ENCODE assay signal across 9 mouse cellular contexts in the genomic region with DNA sequence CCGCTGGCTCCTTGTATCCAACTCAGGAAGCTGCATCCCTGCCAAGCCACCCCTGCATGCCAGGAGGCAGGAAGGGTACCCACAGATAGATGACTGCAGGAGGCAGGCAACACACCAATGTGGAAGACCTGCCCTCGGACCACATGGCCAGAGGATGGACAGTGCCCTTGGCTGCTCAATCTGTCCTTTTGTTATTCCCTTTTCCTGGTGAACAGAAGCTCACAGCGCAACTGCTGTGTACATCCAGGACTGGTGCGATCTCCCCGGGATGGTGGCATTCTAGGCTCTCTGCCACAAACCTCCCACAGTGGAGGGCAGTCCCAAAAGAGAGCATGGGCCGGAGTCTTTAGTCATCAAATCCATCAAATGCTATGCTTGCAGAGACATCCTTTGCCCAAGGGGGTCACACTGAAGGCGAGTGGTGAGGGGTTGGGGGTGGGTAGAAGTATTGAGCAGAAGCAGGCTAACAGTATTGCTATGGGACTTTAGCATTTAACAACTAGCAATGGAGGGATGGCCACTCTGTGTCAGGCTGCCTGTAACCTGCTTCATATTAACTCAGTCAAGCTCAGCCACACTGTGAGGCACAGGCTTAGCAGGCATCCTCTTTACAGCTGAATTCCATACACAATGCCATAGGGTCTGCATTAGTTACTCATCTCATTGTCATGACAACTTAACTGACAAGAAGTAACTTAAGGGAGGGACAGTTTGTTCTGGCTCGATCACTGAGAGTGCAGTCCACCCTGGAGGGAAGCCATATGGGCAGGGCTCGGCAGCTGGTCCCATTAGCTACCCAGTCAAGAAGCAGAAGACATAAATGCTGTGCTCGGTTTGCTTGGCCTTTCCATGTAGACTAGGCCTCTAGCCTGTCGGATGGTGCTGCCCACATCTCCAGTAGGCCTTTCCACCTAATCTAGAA.
DNase-seq lines count a peak whose midpoint lies in the region; TF ChIP-seq lines count a peak whose summit lies in the region.
"Had no signal": no experiment of that assay in that cellular context is flagged by ENCODE, and none has a peak within 500 bp of the region (broad histone marks: within the 10 kb centered on the region; RNA-seq: fewer than 3 reads in every experiment).

No protein-coding gene starts in this region.

- peak overlapping the region; percentile 82 for H3K27ac ChIP-seq in layer of hippocampus, adult 2 months
- H3K27ac ChIP-seq: limb, embryonic 13.5 days had no signal

- H3K4me3 ChIP-seq in layer of hippocampus, adult 2 months = no peak overlapping the region
- H3K4me3 ChIP-seq: limb, embryonic 13.5 days had no signal

- no peak for DNase-seq in layer of hippocampus, adult 2 months (ENCODE audit: low spot score in 2 of 2)
- DNase-seq in layer of hippocampus, adult 8-10 months (ENCODE audit: low spot score in 2 of 2) = no peak
- DNase-seq in right cerebral cortex, adult 18-20 months = peak; percentile 56
- no peak for DNase-seq in right cerebral cortex, postnatal 14 days
- DNase-seq in cerebellum, postnatal 14 days = peak; percentile 37 to 54
- DNase-seq in adrenal gland, postnatal 4 days (ENCODE audit: low spot score in 2 of 2) = no peak
- DNase-seq in adrenal gland, adult (ENCODE audit: inconsistent age in 2 of 2, low spot score in 1 of 2) = no peak
- DNase-seq: thymus, postnatal 36 days had no signal

- TF ChIP-seq CTCF in layer of hippocampus, adult 2 months (conservative IDR thresholded peaks at IDR 0.05) = no peak

Comparison
In these comparisons a context has a peak if more than half of its experiments do, and no peak if none do; other contexts are left out.
1. DNase-seq: peak in right cerebral cortex, adult 18-20 months (single experiment) and cerebellum, postnatal 14 days (2 of 2); none in layer of hippocampus, adult 2 months (0 of 2), layer of hippocampus, adult 8-10 months (0 of 2), right cerebral cortex, postnatal 14 days (single experiment), adrenal gland, postnatal 4 days (0 of 2) and adrenal gland, adult (0 of 2).